Mouse (Mus musculus) liver, postnatal 0 days (tissue): Measurements from ENCODE around the gene Fam69a.

Experiments used
- CTCF ChIP-seq: sonication (generic); IDR thresholded peaks from 2 replicates; pipeline ENCODE4 v1.5.1; 2016; ENCODE audit warnings: antibody characterized with exemption, low read depth
- EP300 ChIP-seq: IDR thresholded peaks from 2 replicates; pipeline ENCODE4 v1.6.1; 2016; ENCODE audit warnings: antibody characterized with exemption, low read depth, mild to moderate bottlenecking

- TF ChIP-seq EP300 (no peak), CTCF (no peak)
These were observed 7.0 kb downstream of the Fam69a start for GRCm38 (mm10) chr5:107979901-107980300.
